Mouse (Mus musculus): ENCODE results near the gene Ddi2.

DNA sequence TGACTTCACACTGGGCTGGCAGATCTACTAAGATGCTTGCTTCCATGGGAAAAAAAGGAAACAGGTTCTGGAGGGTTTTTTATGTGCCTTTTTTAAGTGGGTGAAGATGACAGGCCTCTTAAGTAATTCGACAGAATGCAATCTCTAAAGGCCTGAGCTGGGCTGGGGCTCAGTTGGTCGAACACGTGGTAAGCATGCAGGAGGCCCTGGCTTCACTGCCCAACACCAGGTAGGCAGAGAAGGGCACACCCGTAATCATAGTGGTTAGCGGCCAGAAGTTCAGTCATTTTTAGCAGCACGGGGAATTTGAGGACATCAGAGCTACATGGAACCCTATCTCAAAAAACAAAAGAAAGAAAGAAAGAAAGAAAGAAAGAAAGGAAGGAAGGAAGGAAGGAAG, 68.7 kb downstream of the Ddi2 start:
- TF ChIP-seq POLR2A (IDR thresholded peaks at IDR 0.05; ENCODE audit: control insufficient read depth, extremely low read depth, insufficient read depth, low read length, poor library complexity): no peak
- TF ChIP-seq CTCF (IDR thresholded peaks at IDR 0.05; ENCODE audit: borderline replicate concordance, control insufficient read depth, extremely low read depth, insufficient read depth, low read length, poor library complexity): no peak
